Mouse (Mus musculus) lung, postnatal 36 days (tissue): ENCODE results near the gene Stk17b.
A peak's percentile ranks its signal among the peaks of the same experiment; 100 is the strongest.
"Not testable (repeated sequence)": the region's sequence is repeated elsewhere in the genome, so short reads cannot be mapped to it uniquely, and the experiment has no call there.

Experiments used
- DNase-seq: peaks from one replicate; pipeline ENCODE4 v3.0.0; 2022; ENCODE audit warnings: mixed read lengths

The Stk17b gene

GRCm38 (mm10) chr1:53720601-53721351 lies 64.2 kb downstream of the Stk17b start:
- no peak for DNase-seq

GRCm38 (mm10) chr1:53715966-53716515 lies 69.0 kb downstream of the Stk17b start:
- DNase-seq, result no peak

GRCm38 (mm10) chr1:53715446-53715845 lies 69.6 kb downstream of the Stk17b start:
- peak; percentile 80 for DNase-seq

GRCm38 (mm10) chr1:53713383-53713782 lies 71.6 kb downstream of the Stk17b start:
- DNase-seq, result not testable (repeated sequence)

GRCm38 (mm10) chr1:53711069-53711468 lies 74.0 kb downstream of the Stk17b start:
- no peak for DNase-seq

- DNase-seq, result not testable (repeated sequence)
Measured at GRCm38 (mm10) chr1:53709602-53710001, 75.4 kb downstream of the Stk17b start.

GRCm38 (mm10) chr1:53706431-53707361 lies 78.3 kb downstream of the Stk17b start, which contains the start of gene Dnah7a:
Gene Dnah7a, minus strand, starts transcription at chr1:53706784.
- peak; percentile 33 for DNase-seq
